ENCODE assay signal across 20 mouse cellular contexts in the genomic region with DNA sequence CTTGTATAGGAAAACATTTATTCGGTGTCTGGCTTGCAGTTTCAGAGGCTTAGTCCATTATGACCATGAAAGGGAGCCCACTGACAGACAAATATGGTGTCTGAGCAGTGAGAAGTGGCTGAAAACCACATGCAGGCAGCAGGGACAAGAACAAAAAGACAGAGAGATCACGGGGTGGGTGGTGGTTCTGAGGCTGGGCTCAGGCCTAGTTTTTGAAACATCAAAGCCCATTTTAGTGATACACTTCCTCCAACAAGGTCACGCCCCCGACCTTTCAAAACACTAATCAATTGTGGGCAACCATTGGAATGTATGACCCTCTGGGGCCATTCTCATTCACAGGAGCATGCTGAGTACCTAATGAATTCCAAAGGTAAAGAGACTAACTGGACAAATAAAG.
A peak's percentile ranks its signal among the peaks of the same experiment; 100 is the strongest.
DNase-seq lines count a peak whose midpoint lies in the region; ATAC-seq lines count a peak whose summit lies in the region.
"Had no signal": no experiment of that assay in that cellular context is flagged by ENCODE, and none has a peak within 500 bp of the region (broad histone marks: within the 10 kb centered on the region; RNA-seq: fewer than 3 reads in every experiment).

No protein-coding gene starts in this region.

- no peak for ATAC-seq in hindbrain, embryonic 16.5 days
- ATAC-seq: inflammation-experienced regulatory T-cells, adult 6 months had no signal

- peak; percentile 59 for DNase-seq in hindbrain, embryonic 10.5 days (ENCODE audit: low spot score)
- DNase-seq in ES-CJ7 (ENCODE audit: low read depth, low spot score) (peak; percentile 47), ZHBTc4 (ENCODE audit: low read depth, low spot score) (peak; percentile 80)
- peak; percentile 38 for DNase-seq in forelimb bud, embryonic 11.5 days (ENCODE audit: low read depth, low spot score)
- no peak for DNase-seq in spleen, postnatal 36 days (ENCODE audit: low spot score in 2 of 2)
- DNase-seq in right cerebral cortex, postnatal 36 days (ENCODE audit: low spot score in 2 of 2) = no peak
- DNase-seq: adrenal gland, adult 2 months; B cell, adult 2 months; cerebellum, adult 11 months; cerebellum, postnatal 14 days; gastrocnemius, adult 2 months; heart, postnatal 4 days; lung, postnatal 10 days; thymus, adult 2 months had no signal

- no peak overlapping the region for H3K4me2 ChIP-seq in hindbrain, embryonic 16.5 days (ENCODE audit: low read length)
- H3K4me2 ChIP-seq: embryonic facial prominence, embryonic 13.5 days; kidney, embryonic 15.5 days; limb, embryonic 12.5 days had no signal

- no peak overlapping the region for H3K27ac ChIP-seq in hindbrain, embryonic 10.5 days
- no peak overlapping the region for H3K27ac ChIP-seq in hindbrain, embryonic 16.5 days (ENCODE audit: low read depth, low read length)
- H3K27ac ChIP-seq: embryonic facial prominence, embryonic 13.5 days; gastrocnemius, adult 2 months; kidney, embryonic 15.5 days; limb, embryonic 12.5 days; liver, embryonic 14.5 days had no signal

- H3K36me3 ChIP-seq in hindbrain, embryonic 10.5 days = no peaks in the 10 kb centered on the region
- H3K36me3 ChIP-seq in hindbrain, embryonic 16.5 days (ENCODE audit: control insufficient read depth, insufficient read depth, low read length) = no peaks in the 10 kb centered on the region
- H3K36me3 ChIP-seq: embryonic facial prominence, embryonic 13.5 days; kidney, embryonic 15.5 days; limb, embryonic 12.5 days had no signal

- H3K27me3 ChIP-seq in hindbrain, embryonic 10.5 days (ENCODE audit: insufficient read depth, poor library complexity, severe bottlenecking) = no peaks in the 10 kb centered on the region
- no peaks in the 10 kb centered on the region for H3K27me3 ChIP-seq in hindbrain, embryonic 16.5 days (replicated peaks; ENCODE audit: control insufficient read depth, insufficient read depth, low read length)
- H3K27me3 ChIP-seq: embryonic facial prominence, embryonic 13.5 days; kidney, embryonic 15.5 days; limb, embryonic 12.5 days had no signal

- H3K4me1 ChIP-seq in hindbrain, embryonic 10.5 days (replicated peaks) = peaks cover 8% of the 10 kb centered on the region; the same call in 1 of the 2 replicates
- no peaks in the 10 kb centered on the region for H3K4me1 ChIP-seq in hindbrain, embryonic 16.5 days (ENCODE audit: control insufficient read depth, insufficient read depth, low read depth, low read length)
- H3K4me1 ChIP-seq: embryonic facial prominence, embryonic 13.5 days; kidney, embryonic 15.5 days; limb, embryonic 12.5 days had no signal

- no peak overlapping the region for H3K9ac ChIP-seq in hindbrain, embryonic 16.5 days (ENCODE audit: low read depth, low read length)
- H3K9ac ChIP-seq: embryonic facial prominence, embryonic 13.5 days; kidney, embryonic 15.5 days; limb, embryonic 12.5 days; liver, embryonic 14.5 days had no signal

- 11% methylated on average over 4 of the region's 4 CpGs for WGBS in hindbrain, embryonic 10.5 days
- WGBS in hindbrain, embryonic 16.5 days = 12% methylated on average over 4 of the region's 4 CpGs

- H3K4me3 ChIP-seq in hindbrain, embryonic 10.5 days = no peak overlapping the region
- no peak overlapping the region for H3K4me3 ChIP-seq in hindbrain, embryonic 16.5 days (ENCODE audit: low read length)
- H3K4me3 ChIP-seq: embryonic facial prominence, embryonic 13.5 days; gastrocnemius, adult 2 months; kidney, embryonic 15.5 days; limb, embryonic 12.5 days had no signal

- no peaks in the 10 kb centered on the region for H3K9me3 ChIP-seq in hindbrain, embryonic 10.5 days
- no peaks in the 10 kb centered on the region for H3K9me3 ChIP-seq in hindbrain, embryonic 16.5 days (ENCODE audit: control insufficient read depth, low read length)
- H3K9me3 ChIP-seq: embryonic facial prominence, embryonic 13.5 days; kidney, embryonic 15.5 days; limb, embryonic 12.5 days had no signal

Comparison
In these comparisons a context has a peak if more than half of its experiments do, and no peak if none do; other contexts are left out.
1. DNase-seq: peak in hindbrain, embryonic 10.5 days (single experiment), ES-CJ7 (single experiment), ZHBTc4 (single experiment) and forelimb bud, embryonic 11.5 days (single experiment); none in spleen, postnatal 36 days (0 of 2) and right cerebral cortex, postnatal 36 days (0 of 2).